Mouse (Mus musculus) midbrain, postnatal 0 days (tissue): Measurements from ENCODE around the gene Kirrel3. TPM values are rescaled to one million over a fixed set of nuclear protein-coding genes. Genes with fewer than 3 reads are reported as not detected.

Experiments
- ATAC-seq: fragments of 200-750 bp; cut with Nextera tagmentation; 2 replicates; pipeline ENCODE4 v1.8.0; 2017; ENCODE audit warnings: moderate number of reproducible peaks, mild to moderate bottlenecking, moderate TSS enrichment, moderate library complexity; ENCODE audit not compliant: low FRiP score
- DNase-seq: peaks from one replicate; pipeline ENCODE4 v3.0.0-alpha.2; 2015; ENCODE audit warnings: low spot score
- H3K27ac ChIP-seq: fragments of 300-500 bp; sonication (generic); 2 replicates; pipeline ENCODE4 v1.5.1; 2014; ENCODE audit warnings: low read depth, mild to moderate bottlenecking, low read length, mixed read lengths
- H3K27me3 ChIP-seq: fragments of 300-500 bp; sonication (generic); 2 replicates; pipeline ENCODE4 v1.6.1; 2014; ENCODE audit warnings: low read length, control low read depth, mixed read lengths; ENCODE audit not compliant: insufficient read depth
- H3K36me3 ChIP-seq: fragments of 300-500 bp; sonication (generic); 2 replicates; pipeline ENCODE4 v1.6.1; 2014; ENCODE audit warnings: low read length, control low read depth, mixed read lengths; ENCODE audit not compliant: insufficient read depth
- H3K4me1 ChIP-seq: fragments of 300-500 bp; sonication (generic); 2 replicates; pipeline ENCODE4 v1.6.1; 2014; ENCODE audit warnings: mild to moderate bottlenecking, control low read depth, antibody characterized with exemption, low read length, mixed read lengths; ENCODE audit not compliant: insufficient read depth
- H3K4me2 ChIP-seq: fragments of 300-500 bp; sonication (generic); 2 replicates; pipeline ENCODE4 v1.6.1; 2014; ENCODE audit warnings: low read depth, mild to moderate bottlenecking, low read length, mixed read lengths; ENCODE audit not compliant: poor library complexity, severe bottlenecking
- H3K4me3 ChIP-seq: fragments of 300-500 bp; sonication (generic); 2 replicates; pipeline ENCODE4 v1.5.1; 2014; ENCODE audit warnings: low read depth, mild to moderate bottlenecking, low read length, moderate library complexity
- H3K9ac ChIP-seq: fragments of 300-500 bp; sonication (generic); replicated peaks from 2 replicates; pipeline ENCODE4 v1.6.1; 2014; ENCODE audit warnings: mild to moderate bottlenecking, low read length, moderate library complexity, mixed read lengths; ENCODE audit not compliant: poor library complexity, severe bottlenecking
- H3K9me3 ChIP-seq: fragments of 300-500 bp; sonication (generic); 2 replicates; pipeline ENCODE4 v1.6.1; 2016; ENCODE audit warnings: low read length, control low read depth
- CTCF ChIP-seq: IDR thresholded peaks from 2 replicates; pipeline ENCODE4 v1.5.1; 2016; ENCODE audit warnings: antibody characterized with exemption, mild to moderate bottlenecking
- WGBS: fragments of 180-500 bp; shearing (Covaris S2); extraction: QIAGEN DNeasy Blood & Tissue Kit; methylation state at CpG from one replicate; pipeline ENCODE4 v1.1.7; 2014; 5-methylcytosine and 5-hydroxymethylcytosine counted together
- polyA plus RNA-seq: library from polyadenylated mRNA; unstranded; fragments of >200 nt; fragmentation: Nextera tagmentation; extraction: Ambion mirVana; gene quantifications from 2 replicates; pipeline ENCODE4 v1.2.1, GENCODE M21; 2015
- total RNA-seq: library from RNA; depleted of rRNA; stranded (reverse); fragments of >200 nt; gene quantifications from 2 replicates; pipeline ENCODE4 v1.2.3, GENCODE M21; 2014

Kirrel3 gene
- total and polyA plus RNA-seq, 2 experiments from 2014 or later, result 47.2 to 56.3 TPM

DNA sequence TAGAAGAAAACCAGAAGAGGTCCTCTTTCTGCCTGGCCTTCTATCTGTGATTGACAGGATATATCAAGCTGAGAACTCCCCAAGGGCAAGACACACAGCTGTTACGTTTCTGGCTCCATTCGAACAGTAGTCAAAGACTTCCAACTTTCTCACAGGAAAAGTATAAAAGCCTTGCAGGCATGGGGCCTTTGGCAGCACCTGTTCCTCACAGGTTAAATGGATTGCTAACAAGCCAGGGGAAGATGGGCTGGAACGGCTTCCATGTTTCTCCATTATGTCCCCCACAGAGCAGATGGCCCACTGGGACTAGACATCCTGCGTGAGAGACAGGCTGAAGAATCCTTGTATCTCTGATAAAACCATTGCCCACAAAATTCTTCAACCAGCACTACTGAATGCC is 415.5 kb downstream of the Kirrel3 start:
- Histone ChIP-seq H3K4me1 (no peaks in the 10 kb centered on the region), H3K27me3 (no peaks in the 10 kb centered on the region), H3K9ac (no peak overlapping the region), H3K36me3 (no peaks in the 10 kb centered on the region), H3K9me3 (no peaks in the 10 kb centered on the region), H3K4me2 (no peak overlapping the region), H3K4me3 (no peak overlapping the region), H3K27ac (no peak overlapping the region)
- no peak for ATAC-seq
- TF ChIP-seq CTCF, result no peak
- no peak for DNase-seq
- 79% methylated on average over 4 of the region's 4 CpGs for WGBS

DNA sequence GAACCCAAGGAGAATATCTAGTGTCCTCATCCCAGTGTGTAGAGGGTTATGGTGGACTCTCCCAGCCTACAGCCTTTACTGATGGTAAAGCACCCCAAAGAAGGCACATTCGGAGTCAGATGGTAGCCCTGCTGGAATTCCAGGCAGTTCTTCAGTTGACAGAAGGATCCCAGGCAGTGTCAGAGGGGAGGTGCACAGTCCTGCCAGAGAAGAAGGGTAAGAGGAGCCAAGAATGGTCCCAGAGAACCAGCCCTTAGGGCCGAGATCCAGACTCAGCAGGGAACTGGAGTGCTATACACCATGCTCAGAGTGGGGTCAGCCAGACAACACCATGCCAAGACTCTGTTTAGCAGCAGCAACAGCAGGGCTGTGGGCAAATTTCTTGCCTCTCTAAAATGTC is 416.2 kb downstream of the Kirrel3 start:
- DNase-seq (peak; percentile 75), ATAC-seq (no peak)
- 67% methylated on average over 2 of the region's 2 CpGs for WGBS
- no peaks in the 10 kb centered on the region for H3K36me3 ChIP-seq
- H3K4me1 ChIP-seq, result no peaks in the 10 kb centered on the region
- H3K9me3 ChIP-seq, result no peaks in the 10 kb centered on the region
- H3K4me3 ChIP-seq, result no peak overlapping the region
- no peak overlapping the region for H3K4me2 ChIP-seq
- H3K9ac ChIP-seq, result no peak overlapping the region
- no peak overlapping the region for H3K27ac ChIP-seq
- H3K27me3 ChIP-seq, result no peaks in the 10 kb centered on the region
- no peak for TF ChIP-seq CTCF

DNA sequence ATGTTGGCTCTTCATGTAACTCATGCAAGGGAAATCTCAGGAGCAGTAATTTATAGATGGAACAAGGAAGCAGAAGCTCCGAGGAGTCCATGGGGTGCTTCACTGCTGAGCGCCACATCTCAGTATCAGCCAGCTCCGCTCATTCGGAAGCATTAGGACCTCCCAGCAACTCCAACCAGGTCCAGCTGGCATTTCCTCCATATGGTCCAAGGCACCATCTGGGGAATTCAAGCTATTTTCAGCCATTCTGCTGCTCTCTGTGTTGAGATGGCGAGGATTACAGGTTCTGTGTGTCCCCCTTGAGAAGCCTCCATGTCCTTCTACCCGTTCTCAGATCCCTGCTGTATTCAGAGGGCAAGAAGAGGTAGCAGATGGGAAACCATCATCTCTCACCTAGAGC is 419.5 kb downstream of the Kirrel3 start:
- peak; percentile 57 for DNase-seq

DNA sequence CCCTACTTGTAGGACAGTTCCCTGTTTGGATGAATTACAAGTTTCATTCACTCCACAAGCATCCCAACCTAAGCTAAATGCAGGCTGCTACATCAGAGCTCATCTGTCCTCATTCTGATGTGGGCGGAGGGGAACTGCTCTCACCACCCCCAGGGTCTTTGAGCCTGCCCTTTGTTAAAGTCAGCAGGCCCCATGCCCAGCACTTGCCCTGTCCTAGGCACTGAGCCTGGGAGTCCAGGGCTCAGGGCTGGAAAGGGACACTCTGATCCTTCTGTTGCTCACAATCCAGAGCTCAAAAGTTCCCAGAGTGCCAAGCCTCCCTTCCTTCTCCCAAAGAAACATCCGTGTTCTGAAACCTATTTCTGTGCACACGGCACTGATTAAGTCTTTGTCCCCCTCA is 422.3 kb downstream of the Kirrel3 start:
- WGBS, result 65% methylated on average over 3 of the region's 3 CpGs
- no peak for DNase-seq
- no peak for ATAC-seq
- no peak overlapping the region for H3K4me3 ChIP-seq
- TF ChIP-seq CTCF, result no peak
- no peaks in the 10 kb centered on the region for H3K9me3 ChIP-seq
- H3K27me3 ChIP-seq, result no peaks in the 10 kb centered on the region
- H3K9ac ChIP-seq, result no peak overlapping the region
- H3K36me3 ChIP-seq, result no peaks in the 10 kb centered on the region
- no peaks in the 10 kb centered on the region for H3K4me1 ChIP-seq
- H3K4me2 ChIP-seq, result no peak overlapping the region
- no peak overlapping the region for H3K27ac ChIP-seq

More for the DNA sequence above, 419.5 kb downstream of the Kirrel3 start:
- WGBS, result 88% methylated on average over 6 of the region's 6 CpGs
- no peak for ATAC-seq
- Histone ChIP-seq H3K36me3 (no peaks in the 10 kb centered on the region), H3K4me2 (no peak overlapping the region), H3K9me3 (no peaks in the 10 kb centered on the region), H3K4me3 (no peak overlapping the region), H3K27me3 (no peaks in the 10 kb centered on the region), H3K9ac (no peak overlapping the region), H3K27ac (no peak overlapping the region), H3K4me1 (no peaks in the 10 kb centered on the region)
- TF ChIP-seq CTCF, result no peak

DNA sequence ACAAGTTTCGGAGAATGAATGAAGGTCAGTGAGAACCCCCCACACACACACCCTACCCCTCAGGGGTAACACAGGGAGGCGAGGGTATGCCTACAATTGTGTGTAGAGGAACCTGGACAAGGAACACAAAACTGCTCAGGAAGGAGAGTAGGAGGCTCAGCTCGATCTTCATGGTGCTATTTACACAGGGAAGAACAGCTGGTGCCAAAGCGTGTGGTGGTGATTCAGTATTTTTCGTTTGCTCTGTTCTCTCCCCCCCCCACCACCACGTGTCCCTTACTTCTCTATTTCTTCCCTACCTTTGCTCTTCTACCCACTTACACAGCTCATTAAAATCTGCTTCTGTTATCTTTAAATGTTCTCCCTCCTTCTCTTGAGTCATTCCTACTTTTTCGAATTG is 426.1 kb downstream of the Kirrel3 start:
- Histone ChIP-seq H3K9me3 (no peaks in the 10 kb centered on the region), H3K4me1 (no peaks in the 10 kb centered on the region), H3K9ac (no peak overlapping the region), H3K27me3 (no peaks in the 10 kb centered on the region), H3K27ac (no peak overlapping the region), H3K4me3 (no peak overlapping the region), H3K4me2 (no peak overlapping the region), H3K36me3 (no peaks in the 10 kb centered on the region)
- 81% methylated on average over 7 of the region's 7 CpGs for WGBS
- ATAC-seq (no peak), DNase-seq (no peak)
- TF ChIP-seq CTCF, result no peak

DNA sequence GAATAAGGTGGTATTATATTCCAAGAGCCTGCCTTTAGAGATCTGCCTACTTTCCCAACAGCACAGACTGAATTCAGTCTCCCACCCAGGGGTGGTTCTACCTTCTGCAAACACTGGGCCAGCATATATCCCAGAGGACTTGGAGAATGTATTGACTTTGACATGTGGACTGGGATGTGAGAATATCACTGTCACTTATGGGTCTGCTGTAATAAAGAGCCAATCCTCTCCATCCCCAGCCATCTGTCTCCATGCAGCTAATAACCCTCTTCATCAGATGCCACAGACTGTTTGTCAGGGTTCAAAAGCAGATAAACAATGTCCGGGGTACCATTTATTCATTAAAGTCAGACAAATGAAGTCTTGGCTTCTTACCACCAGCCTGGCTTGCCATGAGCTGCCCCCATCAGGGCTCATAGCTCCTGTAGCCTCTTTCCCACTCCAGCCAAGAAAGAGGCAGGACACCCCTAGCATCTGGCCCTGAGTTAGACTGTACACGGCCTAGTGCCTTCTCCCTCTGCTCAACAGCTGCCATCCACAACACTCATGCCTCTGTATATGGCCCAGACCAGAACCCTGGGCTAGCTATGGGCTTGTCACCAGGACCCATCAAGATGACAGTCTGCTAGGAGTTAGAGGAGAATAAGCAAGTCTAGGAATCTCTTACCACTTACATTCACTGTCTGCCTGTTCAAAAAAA is 426.7 kb downstream of the Kirrel3 start:
- H3K27ac ChIP-seq, result no peak overlapping the region
- peak; percentile 47 for DNase-seq
- no peaks in the 10 kb centered on the region for H3K27me3 ChIP-seq
- H3K9me3 ChIP-seq, result no peaks in the 10 kb centered on the region
- no peaks in the 10 kb centered on the region for H3K4me1 ChIP-seq
- WGBS, result 69% methylated on average over 2 of the region's 2 CpGs
- no peak overlapping the region for H3K4me3 ChIP-seq
- no peak for TF ChIP-seq CTCF
- H3K4me2 ChIP-seq, result no peak overlapping the region
- no peak for ATAC-seq
- H3K9ac ChIP-seq, result no peak overlapping the region
- H3K36me3 ChIP-seq, result no peaks in the 10 kb centered on the region
